Mouse (Mus musculus): ENCODE data around the gene Syt5. TPM values are rescaled to one million over a fixed set of nuclear protein-coding genes. Genes with fewer than 3 reads are reported as not detected.

Syt5 gene
- polyA plus RNA-seq, 1 experiment from 2014 or later, result 94.1 TPM

DNA sequence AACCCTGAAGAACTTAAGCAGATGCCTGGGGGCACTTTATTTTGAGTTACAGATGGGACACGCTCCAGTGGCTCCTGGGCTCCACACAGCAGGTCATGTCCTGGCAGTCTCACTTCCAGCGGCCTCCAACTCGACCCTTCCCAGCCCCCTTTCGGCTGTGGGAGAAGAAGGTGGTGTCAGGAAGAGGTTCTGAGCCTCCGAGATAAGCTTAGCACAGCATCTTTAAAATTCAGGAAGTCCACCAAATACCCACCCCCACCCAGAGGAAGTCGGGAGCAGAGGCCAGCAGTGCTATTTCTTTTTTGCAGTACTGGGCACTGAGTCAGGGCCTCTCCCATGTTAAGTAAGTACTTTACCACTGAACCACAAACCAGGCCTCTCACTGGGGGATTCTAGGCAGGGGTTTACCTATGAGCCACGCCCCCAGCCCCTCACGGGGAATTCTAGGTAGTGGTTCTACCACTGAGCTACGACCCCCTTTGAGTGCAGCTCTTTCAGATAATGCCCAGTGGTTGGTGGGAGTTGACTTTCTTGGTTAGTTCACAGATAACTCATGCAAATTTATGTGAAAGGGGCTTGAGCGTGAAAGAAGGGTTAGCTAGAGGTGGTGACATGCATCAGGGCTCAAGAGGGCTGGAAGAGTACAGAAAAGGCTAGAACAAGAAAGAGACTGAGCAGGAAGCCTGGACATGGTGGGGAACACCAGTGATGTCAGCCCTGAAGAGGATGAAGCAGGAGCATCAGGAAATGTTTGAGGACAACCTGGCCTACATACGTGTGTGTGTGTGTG, 42.5 kb downstream of the Syt5 start:
- H3K27me3 ChIP-seq (replicated peaks), result peaks cover 3% of the 10 kb centered on the region; the same call in 1 of the 2 replicates
- no peak overlapping the region for H3K4me2 ChIP-seq
- no peak overlapping the region for H3K4me3 ChIP-seq (replicated peaks)
- 60% methylated on average over 11 of the region's 11 CpGs for WGBS
- no peak for ATAC-seq (ENCODE audit: low FRiP score)
- no peak overlapping the region for H3K9ac ChIP-seq (replicated peaks)
- H3K27ac ChIP-seq (replicated peaks), result no peak overlapping the region
- peaks cover 20% of the 10 kb centered on the region for H3K4me1 ChIP-seq
- no peaks in the 10 kb centered on the region for H3K9me3 ChIP-seq (replicated peaks)
- no peaks in the 10 kb centered on the region for H3K36me3 ChIP-seq

DNA sequence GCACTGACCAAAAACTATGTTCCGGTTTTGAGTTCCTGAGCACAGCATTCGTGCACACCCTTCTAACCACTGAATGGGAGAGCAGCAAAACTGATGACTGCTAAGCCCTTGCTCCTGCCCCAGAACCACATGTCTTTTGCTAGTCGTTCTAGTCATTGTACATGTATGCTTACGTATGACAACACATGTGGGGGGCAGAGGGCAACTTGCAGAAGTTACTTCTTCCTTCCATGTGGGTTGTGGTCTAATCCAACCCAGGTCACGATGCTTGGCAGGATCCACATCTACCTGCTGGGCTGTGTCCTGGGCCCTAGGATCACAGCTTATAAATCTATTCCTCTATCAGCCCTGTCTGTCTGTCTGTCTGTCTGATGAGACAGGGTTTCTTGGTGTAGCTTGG, 43.5 kb downstream of the Syt5 start:
- peaks cover 2% of the 10 kb centered on the region; the same call in 1 of the 2 replicates for H3K27me3 ChIP-seq (replicated peaks)
- ATAC-seq (ENCODE audit: low FRiP score), result no peak
- no peak overlapping the region for H3K4me2 ChIP-seq
- H3K4me3 ChIP-seq (replicated peaks), result no peak overlapping the region
- H3K9me3 ChIP-seq (replicated peaks), result no peaks in the 10 kb centered on the region
- H3K9ac ChIP-seq (replicated peaks), result no peak overlapping the region
- WGBS, result 89% methylated on average over 5 of the region's 5 CpGs
- H3K27ac ChIP-seq (replicated peaks), result no peak overlapping the region
- peaks cover 30% of the 10 kb centered on the region for H3K4me1 ChIP-seq
- no peaks in the 10 kb centered on the region for H3K36me3 ChIP-seq

DNA sequence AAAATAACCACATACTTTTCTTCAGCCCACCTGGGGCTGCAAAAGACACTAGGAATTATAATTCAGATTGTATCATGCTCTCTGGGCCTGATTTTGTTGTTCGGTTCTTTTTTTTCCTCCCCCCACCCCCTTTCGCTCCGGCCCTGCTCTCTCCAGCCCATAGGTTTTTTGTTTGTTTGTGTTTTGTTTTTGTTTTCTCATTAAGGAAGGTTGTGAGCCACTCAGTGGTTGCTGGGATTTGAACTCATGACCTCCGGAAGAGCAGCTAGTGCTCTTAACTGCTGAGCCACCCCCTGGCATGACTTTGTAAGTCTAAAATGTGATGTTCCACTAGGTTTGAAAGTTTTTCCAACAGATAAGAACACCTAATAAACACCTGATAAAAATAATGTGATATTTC, 44.2 kb downstream of the Syt5 start:
- Histone ChIP-seq H3K4me3 (replicated peaks) (0 out of 2 replicates have a peak overlapping the region, but pooled peaks have one; percentile 64), H3K27ac (replicated peaks) (no peak overlapping the region), H3K4me2 (peak overlapping the region; percentile 72), H3K36me3 (no peaks in the 10 kb centered on the region), H3K27me3 (replicated peaks) (no peaks in the 10 kb centered on the region), H3K4me1 (peaks cover 37% of the 10 kb centered on the region), H3K9ac (replicated peaks) (no peak overlapping the region), H3K9me3 (replicated peaks) (no peaks in the 10 kb centered on the region)
- WGBS, result 80% methylated on average over 4 of the region's 4 CpGs
- no peak for ATAC-seq (ENCODE audit: low FRiP score)

DNA sequence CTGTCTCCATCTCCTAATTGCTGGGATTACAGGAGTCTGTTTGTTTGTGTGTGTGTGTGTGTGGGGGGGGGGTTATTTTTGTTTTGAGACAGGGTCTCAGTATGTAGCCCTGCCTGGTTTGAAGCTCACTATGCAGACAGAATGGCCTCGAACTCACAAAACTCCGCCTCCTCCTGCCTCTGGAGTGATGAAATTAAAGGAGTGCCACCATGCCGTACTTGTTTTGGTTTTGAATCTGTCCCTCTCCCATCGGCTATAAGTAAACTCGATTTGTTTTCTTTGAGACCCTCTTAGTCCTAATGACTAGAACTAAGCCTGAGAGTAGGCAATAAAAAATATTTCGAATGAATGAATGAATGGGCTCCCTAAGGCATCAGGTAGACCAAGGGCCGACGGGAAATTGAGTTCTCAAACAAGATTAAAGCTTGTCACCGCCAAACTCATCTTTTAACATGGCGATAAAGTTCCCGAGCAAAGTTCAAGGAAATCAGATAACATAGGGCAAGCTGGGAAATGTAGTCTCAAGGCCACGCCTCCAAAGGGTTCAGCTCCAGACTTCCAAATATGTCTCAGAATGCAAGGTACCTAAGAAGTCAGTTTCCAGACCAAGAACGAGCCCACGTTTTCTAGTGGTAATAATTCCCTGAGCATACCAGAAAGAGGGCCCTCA, 44.8 kb downstream of the Syt5 start:
- 10% methylated on average over 14 of the region's 14 CpGs for WGBS
- H3K4me3 ChIP-seq (replicated peaks), result peak overlapping the region; percentile 64
- ATAC-seq (ENCODE audit: low FRiP score), result peak; percentile 9; the same call in 1 of the 2 replicates

DNA sequence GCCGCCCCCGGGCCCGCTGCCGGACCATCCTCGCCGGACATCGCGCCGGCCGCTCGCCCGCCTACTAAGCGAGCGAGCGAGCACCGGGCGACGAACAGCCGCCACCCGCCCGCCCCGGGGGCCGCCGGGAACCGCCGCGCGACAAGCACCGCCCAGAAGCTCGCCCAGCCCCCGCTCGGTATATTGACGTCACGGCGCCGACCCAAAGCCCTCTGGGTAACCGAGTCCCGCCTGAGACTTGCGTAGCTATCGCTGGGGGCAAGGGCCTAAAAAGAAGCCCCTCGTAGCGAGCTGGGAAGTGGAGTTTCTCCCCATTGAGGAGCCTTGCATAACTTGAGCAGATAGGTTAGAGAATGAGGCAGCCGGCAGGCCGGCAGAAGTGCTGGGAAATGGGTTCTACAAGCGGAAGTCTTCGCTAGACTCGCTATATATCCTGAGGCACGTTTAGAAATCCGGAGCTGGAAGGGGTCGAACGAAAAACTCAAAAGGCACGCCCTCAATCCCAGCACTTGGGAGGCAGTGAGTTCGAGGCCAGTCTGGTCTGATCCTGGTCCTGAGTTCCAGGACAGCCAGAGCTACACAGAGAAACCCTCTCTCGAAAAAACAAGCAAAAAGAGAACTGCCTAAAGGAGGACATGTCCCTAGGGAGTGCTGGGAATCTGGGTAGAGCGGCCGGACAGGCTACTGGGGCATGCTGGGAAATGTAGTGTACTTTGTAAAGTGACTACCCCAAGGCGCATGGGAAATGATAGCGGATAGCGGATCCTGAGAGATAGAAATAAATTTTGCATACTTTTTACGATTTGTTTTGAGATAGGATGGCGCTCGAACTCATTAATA, 45.6 kb downstream of the Syt5 start, which contains the start of gene Ppp1r12c:
Gene Ppp1r12c (minus strand): TSS at position 123 of the 840 bp plus-strand sequence.
- H3K9me3 ChIP-seq (replicated peaks), result no peaks in the 10 kb centered on the region
- H3K4me2 ChIP-seq, result peak within 1 kb of the TSS; percentile 72
- peaks cover 9% of the 10 kb centered on the region; the same call in 1 of the 2 replicates for H3K36me3 ChIP-seq
- H3K4me3 ChIP-seq (replicated peaks), result peak within 1 kb of the TSS; percentile 64
- H3K9ac ChIP-seq (replicated peaks), result peak within 1 kb of the TSS; percentile 75
- peaks cover 45% of the 10 kb centered on the region for H3K4me1 ChIP-seq
- WGBS, result under 1% methylated on average over 56 of the region's 62 CpGs
- ATAC-seq (ENCODE audit: low FRiP score), result peak; percentile 94
- peak within 1 kb of the TSS; percentile 91 for H3K27ac ChIP-seq (replicated peaks)
- no peaks in the 10 kb centered on the region for H3K27me3 ChIP-seq (replicated peaks)

More for the DNA sequence above, 44.8 kb downstream of the Syt5 start:
- peak overlapping the region; percentile 75 for H3K9ac ChIP-seq (replicated peaks)
- no peaks in the 10 kb centered on the region for H3K9me3 ChIP-seq (replicated peaks)
- H3K36me3 ChIP-seq, result 0 out of 2 replicates have a peak, but pooled peaks cover under 1% of the 10 kb centered on the region
- H3K4me2 ChIP-seq, result peak overlapping the region; percentile 72
- H3K4me1 ChIP-seq, result peaks cover 41% of the 10 kb centered on the region
- H3K27me3 ChIP-seq (replicated peaks), result no peaks in the 10 kb centered on the region
- H3K27ac ChIP-seq (replicated peaks), result peak overlapping the region; percentile 91

DNA sequence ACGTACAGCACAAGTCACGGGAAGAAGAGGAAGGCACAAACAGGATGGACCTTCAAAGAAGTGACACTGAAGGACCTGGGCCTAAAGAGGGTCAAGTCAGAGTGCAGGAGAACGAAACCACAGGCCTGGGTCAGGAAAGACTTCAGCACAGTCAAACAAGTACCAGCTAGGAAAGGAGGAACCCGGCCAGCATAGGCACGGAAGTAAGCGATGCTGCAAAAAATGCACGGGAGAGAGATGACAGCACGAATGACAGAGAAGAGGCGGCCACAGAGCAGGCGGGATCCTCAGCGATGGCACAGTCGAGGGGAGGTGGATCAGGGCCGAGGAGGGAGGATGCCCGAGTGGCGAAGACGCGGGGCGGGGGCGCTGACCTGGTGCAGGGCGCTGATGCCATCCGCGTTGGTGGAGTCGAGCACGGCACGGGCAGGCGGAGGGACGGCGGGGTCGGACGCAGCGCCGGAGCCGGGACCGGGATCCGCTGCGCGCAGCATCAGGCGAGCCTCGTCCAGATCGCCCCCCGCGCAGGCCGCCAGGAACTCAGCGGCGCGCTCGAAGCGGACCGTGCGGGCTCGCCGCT, 46.4 kb downstream of the Syt5 start:
- Histone ChIP-seq H3K9me3 (replicated peaks) (no peaks in the 10 kb centered on the region), H3K36me3 (peaks cover 15% of the 10 kb centered on the region; the same call in 1 of the 2 replicates), H3K27me3 (replicated peaks) (no peaks in the 10 kb centered on the region), H3K9ac (replicated peaks) (peak overlapping the region; percentile 75), H3K4me1 (peaks cover 45% of the 10 kb centered on the region), H3K27ac (replicated peaks) (peak overlapping the region; percentile 91), H3K4me3 (replicated peaks) (peak overlapping the region; percentile 64), H3K4me2 (peak overlapping the region; percentile 72)
- under 1% methylated on average over 49 of the region's 52 CpGs for WGBS
- peak; percentile 49 for ATAC-seq (ENCODE audit: low FRiP score)

DNA sequence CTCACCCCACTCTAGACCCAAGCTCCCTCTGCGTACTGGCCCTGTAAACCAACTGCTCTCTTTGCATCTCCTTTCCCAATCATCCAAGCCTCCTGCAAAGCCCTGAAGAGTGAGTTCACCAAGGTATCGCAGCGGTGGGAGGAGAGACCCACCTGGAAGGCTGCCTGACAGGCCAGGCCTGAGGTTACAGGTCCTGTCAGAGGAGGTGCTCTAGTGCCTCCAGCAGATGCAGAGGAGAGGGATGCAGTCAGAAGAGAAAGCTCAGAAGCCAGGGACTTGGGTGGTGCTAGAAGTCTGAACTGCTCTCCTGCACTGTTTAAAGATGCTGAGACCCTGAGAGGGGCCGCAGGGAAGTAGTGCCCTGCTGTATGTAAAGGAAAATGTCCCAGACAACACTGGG, 48.3 kb downstream of the Syt5 start:
- H3K4me2 ChIP-seq, result peak overlapping the region; percentile 72
- no peak overlapping the region for H3K27ac ChIP-seq (replicated peaks)
- peaks cover 35% of the 10 kb centered on the region for H3K36me3 ChIP-seq
- 89% methylated on average over 4 of the region's 4 CpGs for WGBS
- H3K27me3 ChIP-seq (replicated peaks), result no peaks in the 10 kb centered on the region
- H3K4me3 ChIP-seq (replicated peaks), result no peak overlapping the region
- no peaks in the 10 kb centered on the region for H3K9me3 ChIP-seq (replicated peaks)
- H3K4me1 ChIP-seq, result peaks cover 45% of the 10 kb centered on the region
- peak overlapping the region; percentile 21 for H3K9ac ChIP-seq (replicated peaks)
- ATAC-seq (ENCODE audit: low FRiP score), result no peak

DNA sequence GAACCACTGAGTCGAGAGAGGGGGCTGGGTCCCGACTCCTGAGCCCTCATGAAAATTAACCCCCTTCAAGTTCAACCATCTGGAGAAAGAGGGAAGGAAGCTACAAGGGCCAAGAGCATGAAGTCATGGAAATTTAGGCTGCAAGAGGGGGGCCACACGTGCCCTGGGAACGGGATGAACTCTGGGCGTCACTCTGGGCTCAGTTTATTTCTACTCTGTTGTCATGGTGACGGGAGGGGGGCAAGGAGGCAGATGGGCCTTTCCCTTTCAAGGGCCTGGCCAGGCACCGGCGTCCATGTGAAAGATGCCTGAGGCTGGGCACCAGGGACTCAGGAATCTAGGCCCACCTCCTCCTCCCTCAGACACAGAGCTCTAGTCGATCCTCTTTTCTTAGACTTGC, 49.1 kb downstream of the Syt5 start:
- Histone ChIP-seq H3K27me3 (replicated peaks) (no peaks in the 10 kb centered on the region), H3K27ac (replicated peaks) (peak overlapping the region; percentile 58), H3K4me3 (replicated peaks) (no peak overlapping the region; the same call in 1 of the 2 replicates), H3K9ac (replicated peaks) (peak overlapping the region; percentile 28; the same call in 1 of the 2 replicates), H3K9me3 (replicated peaks) (no peaks in the 10 kb centered on the region), H3K4me1 (peaks cover 45% of the 10 kb centered on the region), H3K4me2 (peak overlapping the region; percentile 72), H3K36me3 (peaks cover 38% of the 10 kb centered on the region)
- 5% methylated on average over 9 of the region's 9 CpGs for WGBS
- ATAC-seq (ENCODE audit: low FRiP score), result no peak

DNA sequence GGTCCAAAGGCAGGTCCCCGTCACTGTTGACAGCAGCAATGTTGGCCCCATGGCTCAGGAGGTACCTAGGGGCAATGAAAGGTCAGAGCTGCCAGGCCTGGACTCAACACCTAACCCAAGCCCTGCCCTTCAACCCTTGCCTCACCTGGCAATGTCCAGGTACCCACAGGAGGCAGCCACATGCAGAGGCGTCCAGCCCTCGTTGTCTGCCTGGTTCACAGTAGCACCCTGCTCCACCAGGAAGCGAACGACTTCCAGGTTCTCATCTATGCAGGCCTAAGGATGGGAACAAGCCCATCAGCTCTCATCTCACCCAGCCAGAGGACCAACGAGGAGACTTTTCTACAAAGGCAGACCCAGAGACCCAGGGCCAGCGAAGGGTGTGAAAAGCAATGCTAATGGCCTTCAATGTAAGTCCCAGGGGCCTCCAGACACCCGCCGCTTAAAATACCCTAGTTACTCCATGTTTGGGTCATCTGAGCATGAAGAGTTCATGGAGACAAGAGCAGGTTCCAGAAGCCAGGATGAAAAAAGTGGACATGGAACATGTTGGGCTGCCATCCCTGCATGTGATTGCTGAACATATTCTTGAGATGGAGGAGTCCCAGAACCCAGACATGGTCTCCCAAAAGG, 50.0 kb downstream of the Syt5 start:
- Histone ChIP-seq H3K27ac (replicated peaks) (0 out of 2 replicates have a peak overlapping the region, but pooled peaks have one; percentile 58), H3K4me2 (no peak overlapping the region)
- 90% methylated on average over 9 of the region's 9 CpGs for WGBS

DNA sequence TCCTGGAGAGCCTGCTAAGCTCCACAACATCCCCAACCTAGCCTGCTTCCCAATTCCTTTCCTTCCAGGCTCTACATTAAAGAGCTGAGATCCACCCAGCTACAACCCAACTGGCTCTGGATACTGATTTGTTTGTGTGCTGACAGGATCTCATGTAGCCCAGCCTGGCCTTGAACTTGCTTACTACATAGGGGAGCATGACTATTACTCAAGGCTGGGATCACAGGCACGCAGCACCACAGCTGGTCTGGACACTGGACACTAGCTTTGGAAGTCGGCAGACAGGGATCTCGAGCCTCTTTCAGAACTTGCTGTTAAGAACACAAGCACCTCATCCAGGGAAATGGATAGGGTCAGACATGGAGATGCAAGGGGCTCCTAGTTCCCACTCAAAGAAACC, 50.9 kb downstream of the Syt5 start:
- Histone ChIP-seq H3K4me3 (replicated peaks) (no peak overlapping the region), H3K4me2 (no peak overlapping the region), H3K36me3 (peaks cover 43% of the 10 kb centered on the region), H3K27me3 (replicated peaks) (no peaks in the 10 kb centered on the region), H3K9me3 (replicated peaks) (no peaks in the 10 kb centered on the region), H3K27ac (replicated peaks) (no peak overlapping the region), H3K4me1 (peaks cover 43% of the 10 kb centered on the region), H3K9ac (replicated peaks) (no peak overlapping the region)
- no peak for ATAC-seq (ENCODE audit: low FRiP score)
- 95% methylated on average over 3 of the region's 3 CpGs for WGBS

More for the DNA sequence above, 50.0 kb downstream of the Syt5 start:
- no peak overlapping the region for H3K4me3 ChIP-seq (replicated peaks)
- H3K27me3 ChIP-seq (replicated peaks), result no peaks in the 10 kb centered on the region
- no peak overlapping the region for H3K9ac ChIP-seq (replicated peaks)
- peaks cover 43% of the 10 kb centered on the region for H3K36me3 ChIP-seq
- H3K9me3 ChIP-seq (replicated peaks), result no peaks in the 10 kb centered on the region
- ATAC-seq (ENCODE audit: low FRiP score), result no peak
- peaks cover 45% of the 10 kb centered on the region for H3K4me1 ChIP-seq

All from neural tube, embryonic 15.5 days (tissue).